Mouse (Mus musculus) neural tube, embryonic 10.5 days (tissue): Measurements from ENCODE around the gene Il1rap.

Source experiments
- DNase-seq: peaks from one replicate; pipeline ENCODE4 v3.0.0-alpha.2; 2017; ENCODE audit warnings: low spot score; ENCODE audit errors: extremely low spot score

The Il1rap gene

GRCm38 (mm10) chr16:26612499-26613220, 31.2 kb downstream of the Il1rap start:
- DNase-seq = no peak

GRCm38 (mm10) chr16:26623141-26623540, 41.6 kb downstream of the Il1rap start:
- no peak for DNase-seq

- DNase-seq = no peak
Measured at GRCm38 (mm10) chr16:26626065-26626464, 44.6 kb downstream of the Il1rap start.

- no peak for DNase-seq
Measured at GRCm38 (mm10) chr16:26634800-26635199, 53.3 kb downstream of the Il1rap start.

GRCm38 (mm10) chr16:26643077-26643476, 61.6 kb downstream of the Il1rap start:
- no peak for DNase-seq

GRCm38 (mm10) chr16:26646066-26646465, 64.6 kb downstream of the Il1rap start:
- no peak for DNase-seq

- DNase-seq = no peak
Measured at GRCm38 (mm10) chr16:26647036-26647435, 65.5 kb downstream of the Il1rap start.

GRCm38 (mm10) chr16:26662722-26663436, 81.4 kb downstream of the Il1rap start:
- DNase-seq = no peak

GRCm38 (mm10) chr16:26666401-26666800, 84.9 kb downstream of the Il1rap start:
- no peak for DNase-seq

GRCm38 (mm10) chr16:26669081-26669480, 87.6 kb downstream of the Il1rap start:
- no peak for DNase-seq

- no peak for DNase-seq
Measured at GRCm38 (mm10) chr16:26680381-26680780, 98.9 kb downstream of the Il1rap start.

GRCm38 (mm10) chr16:26689771-26690170, 108.3 kb downstream of the Il1rap start:
- DNase-seq = no peak

GRCm38 (mm10) chr16:26691294-26691693, 109.8 kb downstream of the Il1rap start:
- DNase-seq = no peak

GRCm38 (mm10) chr16:26698076-26698475, 116.6 kb downstream of the Il1rap start:
- no peak for DNase-seq

- no peak for DNase-seq
Measured at GRCm38 (mm10) chr16:26700440-26701103, 119.1 kb downstream of the Il1rap start.

GRCm38 (mm10) chr16:26705658-26706371, 124.3 kb downstream of the Il1rap start:
- DNase-seq = no peak

GRCm38 (mm10) chr16:26706503-26706902, 125.0 kb downstream of the Il1rap start:
- DNase-seq = no peak

- no peak for DNase-seq
Measured at GRCm38 (mm10) chr16:26710922-26711321, 129.4 kb downstream of the Il1rap start.

GRCm38 (mm10) chr16:26713538-26714316, 132.2 kb downstream of the Il1rap start:
- DNase-seq = no peak

- DNase-seq = no peak
Measured at GRCm38 (mm10) chr16:26722464-26722863, 141.0 kb downstream of the Il1rap start.
